Mouse (Mus musculus): Measurements from ENCODE around the gene Rer1.
"Not testable (repeated sequence)": the region's sequence is repeated elsewhere in the genome, so short reads cannot be mapped to it uniquely, and the experiment has no call there.

Rer1 gene

GRCm38 (mm10) chr4:155113766-155114410, 27.7 kb upstream of the Rer1 start:
- DNase-seq (ENCODE audit: low read depth) = peak; percentile 74

GRCm38 (mm10) chr4:155109471-155109870, 23.3 kb upstream of the Rer1 start:
- no peak for DNase-seq (ENCODE audit: low read depth)

DNA sequence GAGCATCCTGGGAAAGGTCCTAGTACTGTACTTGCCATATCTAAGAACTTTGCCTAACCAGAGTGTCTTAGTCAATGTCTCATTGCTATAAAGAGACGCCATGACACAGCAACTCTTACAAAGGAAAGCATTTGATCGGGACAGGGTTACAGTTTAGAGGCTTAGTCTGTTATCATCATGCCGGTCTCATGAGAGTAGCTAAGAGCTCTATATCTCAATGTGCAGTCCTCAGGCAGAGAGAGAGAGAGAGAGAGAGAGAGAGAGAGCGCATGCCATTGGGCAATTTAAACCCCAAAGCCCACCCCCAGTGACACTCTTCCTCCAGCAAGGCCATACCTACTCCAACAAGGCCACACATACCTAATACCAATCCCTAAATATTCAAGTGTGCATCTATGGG, 21.7 kb upstream of the Rer1 start:
- no peak for DNase-seq (ENCODE audit: low read depth)

DNA sequence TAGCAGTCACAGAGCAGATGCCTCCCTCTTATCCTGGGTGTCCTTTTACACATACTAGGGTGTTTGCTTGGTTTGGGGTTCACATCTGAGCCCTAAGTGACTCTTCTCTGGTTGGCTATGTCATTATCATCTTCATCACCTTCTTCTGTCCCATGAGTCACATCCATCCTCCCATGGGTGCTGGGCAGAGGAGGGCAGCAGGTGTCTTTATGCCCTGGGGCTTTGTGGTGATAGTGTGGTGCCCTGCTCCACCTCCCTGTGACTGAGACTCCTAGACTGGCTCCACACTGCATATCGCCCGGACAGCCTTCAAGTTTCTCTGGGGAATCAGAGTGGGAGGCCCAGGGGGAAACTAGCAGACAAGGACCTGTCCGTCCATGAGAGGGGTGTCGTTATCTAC, 12.4 kb upstream of the Rer1 start:
- no peak for DNase-seq (ENCODE audit: low read depth)

DNA sequence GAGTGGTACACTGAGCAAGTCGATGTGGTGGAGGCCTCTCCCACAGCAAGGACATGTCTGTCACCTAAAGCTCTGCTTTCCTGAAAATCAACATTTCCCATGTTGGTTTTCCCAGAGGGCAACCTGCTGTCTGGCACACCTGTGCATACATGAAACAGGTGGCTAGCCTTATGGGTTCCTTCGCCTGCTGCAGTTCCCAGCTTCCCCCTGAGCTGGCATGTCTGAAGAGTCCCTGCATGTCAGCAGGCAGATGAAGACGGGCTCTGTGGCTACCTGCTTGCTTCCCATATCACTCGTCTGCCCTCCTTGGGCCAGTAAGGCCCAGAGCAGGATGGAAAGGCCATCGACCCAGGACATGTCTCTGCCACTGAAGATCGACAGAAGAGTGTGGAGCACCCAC, 11.3 kb upstream of the Rer1 start:
- no peak for DNase-seq (ENCODE audit: low read depth)

DNA sequence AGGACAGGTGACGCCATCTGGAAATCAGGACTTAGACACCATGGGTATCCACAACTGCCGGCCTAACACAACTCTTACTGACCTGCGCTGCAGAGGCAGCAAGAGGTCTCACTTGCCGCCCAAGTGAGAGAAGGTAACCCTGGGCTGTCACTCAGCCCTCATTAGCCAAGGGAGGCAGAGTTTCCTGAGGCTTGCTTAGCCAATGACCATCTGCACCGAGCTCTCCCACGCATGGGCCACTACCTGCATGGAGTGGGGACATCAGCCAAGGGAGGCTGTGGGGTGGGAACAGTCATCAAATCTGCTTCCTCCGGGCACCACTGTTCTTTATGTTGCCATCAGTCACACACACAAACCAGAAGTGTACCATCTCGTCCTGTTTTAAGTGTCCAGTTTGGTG, 9.8 kb upstream of the Rer1 start:
- no peak for DNase-seq (ENCODE audit: low read depth)

GRCm38 (mm10) chr4:155095238-155095900, 9.2 kb upstream of the Rer1 start:
- DNase-seq (ENCODE audit: low read depth) = peak; percentile 94

DNA sequence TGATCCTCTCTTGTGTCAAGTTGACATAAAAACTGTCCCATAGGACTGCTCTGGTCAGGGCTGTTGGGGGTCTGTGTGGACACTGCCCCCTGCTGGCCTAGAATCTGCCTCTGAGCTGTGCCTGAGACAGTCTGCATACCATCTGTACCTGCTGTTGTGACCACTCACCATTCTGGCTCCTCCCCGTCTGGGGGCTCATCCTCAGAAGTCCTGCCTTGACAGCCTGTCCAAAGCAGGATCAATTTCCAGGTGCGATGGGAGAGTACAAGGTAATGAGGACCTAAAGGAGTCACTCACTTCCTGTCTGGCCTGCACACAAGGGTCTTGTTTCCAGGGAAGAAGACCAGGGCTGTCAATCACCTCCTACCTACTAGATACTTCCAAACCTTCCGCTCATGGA, 8.4 kb upstream of the Rer1 start:
- DNase-seq (ENCODE audit: low read depth) = peak; percentile 62

GRCm38 (mm10) chr4:155093431-155094149, 7.4 kb upstream of the Rer1 start:
- no peak for DNase-seq (ENCODE audit: low read depth)

- DNase-seq (ENCODE audit: low read depth) = no peak
Measured at GRCm38 (mm10) chr4:155092718-155093430, 6.7 kb upstream of the Rer1 start.

DNA sequence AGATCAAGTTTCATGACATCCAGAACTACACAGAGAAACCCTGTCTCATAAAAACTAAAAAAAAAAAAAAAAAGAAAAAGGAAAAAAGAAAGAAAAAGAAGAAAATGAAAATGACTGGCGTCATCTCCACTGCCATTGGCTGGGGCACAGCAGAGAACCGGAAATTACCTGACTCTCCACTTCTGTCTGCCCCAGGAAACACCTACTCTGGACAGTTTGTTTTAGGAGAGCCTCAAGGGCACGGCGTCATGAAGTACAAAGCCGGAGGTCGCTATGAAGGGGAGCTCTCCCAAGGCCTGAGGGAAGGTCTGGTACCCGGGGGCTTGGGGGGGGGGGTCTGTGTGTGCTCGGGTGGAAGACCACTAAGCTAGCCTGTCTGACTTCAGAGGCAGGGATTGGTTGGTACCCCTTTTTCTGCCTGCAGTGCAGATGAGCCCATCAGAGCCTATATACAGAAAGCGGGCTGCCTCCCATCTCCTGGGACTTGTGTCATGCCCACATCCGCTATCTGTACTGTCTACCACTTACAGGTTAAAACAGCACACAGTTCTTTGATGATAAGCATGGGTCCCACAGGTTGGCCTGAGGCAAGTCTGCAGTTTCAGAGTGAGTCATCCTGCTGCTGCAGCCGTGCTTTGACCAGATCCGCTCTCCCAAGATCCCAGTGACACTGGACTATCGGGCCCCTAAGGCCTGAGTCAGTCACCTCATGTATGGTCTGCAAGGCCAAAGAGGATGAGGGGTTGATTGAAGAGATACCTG, 4.7 kb upstream of the Rer1 start:
- DNase-seq (ENCODE audit: low read depth) = no peak

DNA sequence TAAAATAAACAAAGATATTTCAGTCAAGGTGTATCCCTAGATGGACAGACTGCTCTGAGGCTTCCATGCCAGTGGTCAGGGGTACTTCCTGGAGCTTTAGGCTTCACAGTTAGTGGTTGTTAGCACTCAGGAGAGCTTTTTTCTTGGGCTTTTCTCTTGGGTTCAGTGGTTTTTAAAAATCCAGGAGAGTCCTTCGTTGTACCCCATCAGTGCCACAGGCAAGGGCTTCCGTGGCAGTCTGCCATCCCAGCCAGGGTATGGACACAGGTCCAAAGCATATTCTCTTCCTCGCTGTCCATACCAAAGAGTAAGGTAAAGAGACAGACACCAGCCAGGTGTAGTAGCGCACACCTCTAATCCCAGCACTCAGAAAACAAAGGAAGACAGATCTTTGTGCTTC, 4.0 kb upstream of the Rer1 start:
- DNase-seq (ENCODE audit: low read depth) = no peak

GRCm38 (mm10) chr4:155089241-155089640, 3.1 kb upstream of the Rer1 start:
- no peak for DNase-seq (ENCODE audit: low read depth)

DNA sequence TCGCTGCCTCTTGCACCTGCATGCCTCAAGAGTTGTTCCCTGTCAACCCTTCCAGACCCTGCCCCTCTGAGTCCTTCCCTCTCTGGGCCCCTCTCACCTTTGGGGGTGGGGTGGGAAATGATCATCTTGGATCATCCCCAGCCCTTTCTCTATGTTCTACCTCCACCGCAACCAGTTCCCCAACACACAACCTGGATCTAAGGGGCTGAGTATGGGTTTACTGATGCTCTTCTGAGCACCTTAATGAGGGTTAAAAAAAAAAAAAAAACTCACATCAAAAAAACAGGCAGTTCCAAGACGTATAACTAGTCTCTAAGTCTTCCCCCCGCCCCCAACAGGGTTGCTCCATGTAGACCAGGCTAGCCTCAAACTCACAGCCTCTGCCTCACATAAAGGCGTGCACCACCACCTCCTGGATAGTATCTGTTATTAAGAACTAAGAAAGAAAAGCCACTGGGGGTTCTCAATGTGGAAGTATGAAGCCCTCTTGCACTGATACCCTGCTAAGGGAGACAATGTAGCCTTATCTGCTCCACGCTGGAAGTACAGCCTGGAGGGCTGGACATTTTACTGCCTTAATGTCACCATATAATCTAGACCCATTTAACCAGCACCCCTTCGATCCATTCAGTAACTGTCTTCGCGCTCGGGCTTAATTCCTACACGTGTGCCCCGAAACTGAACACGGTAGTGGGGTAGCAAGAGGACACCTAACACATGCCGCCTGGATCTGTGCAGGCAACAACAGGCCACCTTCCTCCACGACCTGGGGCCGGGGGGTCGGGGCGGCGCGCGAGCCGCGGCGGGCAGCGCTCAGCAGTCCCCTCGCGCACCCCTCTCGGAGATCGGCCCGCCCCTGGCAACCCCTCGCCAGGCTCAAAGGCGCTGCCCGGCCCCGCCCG, 725 bp downstream of the Rer1 start:
- no peak for DNase-seq (ENCODE audit: low read depth)

- DNase-seq (ENCODE audit: low read depth) = no peak
Measured at GRCm38 (mm10) chr4:155084351-155084750, 1.8 kb downstream of the Rer1 start.

- DNase-seq (ENCODE audit: low read depth) = no peak
Measured at GRCm38 (mm10) chr4:155083553-155083952, 2.6 kb downstream of the Rer1 start.

DNA sequence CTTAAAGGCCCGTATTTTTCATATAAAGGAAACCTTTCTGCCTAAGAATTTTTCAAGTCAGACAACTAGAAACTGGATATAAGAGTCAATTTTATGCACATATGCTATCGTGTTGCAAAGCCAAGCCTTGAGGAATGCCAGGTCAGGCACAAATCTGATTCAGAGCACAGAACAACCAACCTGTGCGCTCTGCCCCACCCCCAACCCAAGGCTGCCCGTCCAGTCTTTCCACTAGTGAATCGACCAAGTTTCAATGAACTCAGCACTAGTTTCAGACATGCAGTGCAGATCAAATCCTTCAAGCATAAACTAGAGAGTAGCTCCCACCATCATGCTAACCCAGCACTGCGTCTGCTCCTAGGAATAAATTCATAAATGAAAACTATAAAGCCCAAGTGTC, 6.5 kb downstream of the Rer1 start:
- DNase-seq (ENCODE audit: low read depth) = no peak

DNA sequence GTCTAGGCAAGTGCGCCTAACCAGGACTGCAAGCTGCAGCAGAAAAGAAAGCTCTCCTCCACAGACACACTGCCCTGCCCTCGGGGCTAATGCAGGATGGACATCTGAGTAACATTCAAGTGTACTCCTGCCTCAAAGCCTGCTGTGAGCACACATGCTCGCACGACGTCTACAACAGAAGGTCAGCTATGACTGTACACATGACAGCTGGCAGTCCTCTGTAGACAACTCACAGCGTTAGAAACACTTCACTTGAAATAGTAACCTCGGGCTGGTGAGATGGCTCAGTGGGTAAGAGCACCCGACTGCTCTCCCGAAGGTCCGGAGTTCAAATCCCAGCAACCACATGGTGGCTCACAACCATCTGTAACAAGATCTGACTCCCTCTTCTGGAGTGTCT, 7.4 kb downstream of the Rer1 start:
- DNase-seq (ENCODE audit: low read depth) = not testable (repeated sequence)

DNA sequence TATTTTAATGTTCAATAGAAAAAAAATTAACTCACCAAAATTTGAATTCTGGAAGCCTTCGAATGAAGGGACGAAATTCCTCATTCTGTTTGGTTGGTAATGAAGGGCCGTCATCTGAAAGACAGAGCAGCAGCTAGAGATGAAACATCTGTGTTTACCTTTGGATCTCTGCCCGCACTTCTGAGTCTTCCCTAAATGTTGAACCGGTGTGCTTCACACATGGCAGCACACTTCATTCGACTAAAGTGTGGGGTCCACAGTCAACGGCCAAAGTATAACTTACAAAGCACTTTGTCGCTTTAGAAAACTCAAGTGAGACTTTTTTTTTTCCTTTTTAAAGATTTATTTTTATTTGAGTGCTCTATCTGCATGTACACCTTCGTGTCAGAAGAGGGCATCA, 9.5 kb downstream of the Rer1 start:
- no peak for DNase-seq (ENCODE audit: low read depth)

- DNase-seq (ENCODE audit: low read depth) = no peak
Measured at GRCm38 (mm10) chr4:155075813-155076212, 10.4 kb downstream of the Rer1 start.

GRCm38 (mm10) chr4:155075137-155075536, 11.0 kb downstream of the Rer1 start:
- no peak for DNase-seq (ENCODE audit: low read depth)

Data from NIH3T3 (cell line).